Mouse (Mus musculus) liver, embryonic 15.5 days (tissue): ENCODE results near the gene Grk5. TPM values are rescaled to one million over a fixed set of nuclear protein-coding genes. Genes with fewer than 3 reads are reported as not detected.
"Not testable (repeated sequence)": the region's sequence is repeated elsewhere in the genome, so short reads cannot be mapped to it uniquely, and the experiment has no call there.

Experiments used
- ATAC-seq: fragments of 200-750 bp; cut with Nextera tagmentation; 2 replicates; pipeline ENCODE4 v1.8.0; 2017; ENCODE audit warnings: moderate number of reproducible peaks, mild to moderate bottlenecking, moderate library complexity; ENCODE audit not compliant: insufficient read depth
- H3K27ac ChIP-seq: fragments of 300-500 bp; sonication (generic); replicated peaks from 2 replicates; pipeline ENCODE4 v1.5.1; 2015; ENCODE audit warnings: mild to moderate bottlenecking, inconsistent platforms
- H3K27me3 ChIP-seq: fragments of 300-500 bp; sonication (generic); 2 replicates; pipeline ENCODE4 v1.6.1; 2015; ENCODE audit warnings: mild to moderate bottlenecking, inconsistent platforms
- H3K36me3 ChIP-seq: fragments of 300-500 bp; sonication (generic); replicated peaks from 2 replicates; pipeline ENCODE4 v1.6.1; 2015; ENCODE audit warnings: moderate library complexity, mild to moderate bottlenecking, inconsistent platforms
- H3K4me1 ChIP-seq: fragments of 300-500 bp; sonication (generic); replicated peaks from 2 replicates; pipeline ENCODE4 v1.6.1; 2015; ENCODE audit warnings: inconsistent platforms
- H3K4me2 ChIP-seq: fragments of 300-500 bp; sonication (generic); 2 replicates; pipeline ENCODE4 v1.6.1; 2015; ENCODE audit warnings: moderate library complexity, mild to moderate bottlenecking, inconsistent platforms
- H3K4me3 ChIP-seq: fragments of 300-500 bp; sonication (generic); replicated peaks from 2 replicates; pipeline ENCODE4 v1.5.1; 2015; ENCODE audit warnings: mild to moderate bottlenecking, inconsistent platforms
- H3K9ac ChIP-seq: fragments of 300-500 bp; sonication (generic); 2 replicates; pipeline ENCODE4 v1.6.1; 2015; ENCODE audit warnings: moderate library complexity, mild to moderate bottlenecking, inconsistent platforms
- H3K9me3 ChIP-seq: fragments of 300-500 bp; sonication (generic); replicated peaks from 2 replicates; pipeline ENCODE4 v1.6.1; 2016; ENCODE audit warnings: inconsistent platforms
- whole genome bisulfite sequencing: fragments of 180-500 bp; shearing (Covaris S2); methylation state at CpG from one replicate; pipeline ENCODE4 v1.1.7; 2015; ENCODE audit warnings: mixed read lengths; ENCODE audit not compliant: insufficient replicate concordance; 5-methylcytosine and 5-hydroxymethylcytosine counted together
- polyA plus RNA-seq: library from polyadenylated mRNA; unstranded; fragments of >200 nt; fragmentation: Nextera tagmentation; extraction: Ambion mirVana; gene quantifications from 2 replicates; pipeline ENCODE4 v1.2.1, GENCODE M21; 2015

Gene Grk5
- 0.41 and 0.47 TPM in 2 replicates for polyA plus RNA-seq

- Histone ChIP-seq H3K9me3 (no peaks in the 10 kb centered on the region), H3K9ac (peak within 1 kb of the TSS; percentile 98), H3K4me3 (peak within 1 kb of the TSS; percentile 97), H3K27ac (peak within 1 kb of the TSS; percentile 97), H3K4me2 (peak within 1 kb of the TSS; percentile 96), H3K27me3 (peaks cover 15% of the 10 kb centered on the region; the same call in 1 of the 2 replicates), H3K4me1 (peaks cover 50% of the 10 kb centered on the region), H3K36me3 (no peaks in the 10 kb centered on the region)
- peak; percentile 98 for ATAC-seq
- under 1% methylated on average over 55 of the region's 55 CpGs for WGBS
These were observed at the start of gene Grk5 for GRCm38 (mm10) chr19:60889714-60890315. Gene Grk5 (plus strand): TSS chr19:60889749.

GRCm38 (mm10) chr19:60843324-60843723, 46.2 kb upstream of the Grk5 start:
- H3K9me3 ChIP-seq, result no peaks in the 10 kb centered on the region
- H3K4me1 ChIP-seq, result peaks cover 27% of the 10 kb centered on the region
- H3K27ac ChIP-seq, result peak overlapping the region; percentile 66
- no peaks in the 10 kb centered on the region for H3K27me3 ChIP-seq
- H3K4me3 ChIP-seq, result no peak overlapping the region
- H3K4me2 ChIP-seq, result peak overlapping the region; percentile 38
- H3K36me3 ChIP-seq, result peaks cover 18% of the 10 kb centered on the region
- peak; percentile 88 for ATAC-seq
- peak overlapping the region; percentile 33 for H3K9ac ChIP-seq

GRCm38 (mm10) chr19:60845731-60846130, 43.8 kb upstream of the Grk5 start:
- no peak overlapping the region for H3K4me2 ChIP-seq
- no peak overlapping the region for H3K9ac ChIP-seq
- no peak overlapping the region for H3K4me3 ChIP-seq
- no peak overlapping the region for H3K27ac ChIP-seq
- H3K4me1 ChIP-seq, result peaks cover 27% of the 10 kb centered on the region
- H3K9me3 ChIP-seq, result no peaks in the 10 kb centered on the region
- ATAC-seq, result no peak
- no peaks in the 10 kb centered on the region for H3K27me3 ChIP-seq
- H3K36me3 ChIP-seq, result 0 out of 2 replicates have a peak, but pooled peaks cover 3% of the 10 kb centered on the region

- Histone ChIP-seq H3K4me1 (peaks cover 27% of the 10 kb centered on the region), H3K36me3 (peaks cover 28% of the 10 kb centered on the region), H3K27ac (peak within 1 kb of the TSS; percentile 75), H3K4me2 (peak within 1 kb of the TSS; percentile 85), H3K9ac (peak within 1 kb of the TSS; percentile 61), H3K9me3 (no peaks in the 10 kb centered on the region), H3K4me3 (peak within 1 kb of the TSS; percentile 62), H3K27me3 (no peaks in the 10 kb centered on the region)
- 4% methylated on average over 30 of the region's 30 CpGs for WGBS
- ATAC-seq, result peak; percentile 99
These were observed 28.5 kb upstream of the Grk5 start, which contains the start of gene Sfxn4 for GRCm38 (mm10) chr19:60860868-60861700. Gene Sfxn4 (minus strand): TSS chr19:60861479.

GRCm38 (mm10) chr19:60866169-60866568, 23.4 kb upstream of the Grk5 start:
- 89% methylated on average over 4 of the region's 4 CpGs for WGBS
- peaks cover 71% of the 10 kb centered on the region for H3K36me3 ChIP-seq

GRCm38 (mm10) chr19:60870489-60870888, 19.1 kb upstream of the Grk5 start:
- WGBS, result 46% methylated on average over 1 of the region's 1 CpGs

More at GRCm38 (mm10) chr19:60866169-60866568, 23.4 kb upstream of the Grk5 start:
- H3K9ac ChIP-seq, H3K27me3 ChIP-seq, H3K4me2 ChIP-seq, H3K4me3 ChIP-seq, H3K27ac ChIP-seq, H3K9me3 ChIP-seq, ATAC-seq: not testable (repeated sequence)
- H3K4me1 ChIP-seq, result peaks cover 34% of the 10 kb centered on the region

GRCm38 (mm10) chr19:60871366-60871765, 18.2 kb upstream of the Grk5 start:
- no peak for ATAC-seq
- H3K27ac ChIP-seq, result peak overlapping the region; percentile 93
- peaks cover 44% of the 10 kb centered on the region for H3K4me1 ChIP-seq
- no peaks in the 10 kb centered on the region for H3K9me3 ChIP-seq
- peaks cover 48% of the 10 kb centered on the region for H3K36me3 ChIP-seq
- H3K4me3 ChIP-seq, result peak overlapping the region; percentile 89
- WGBS, result 78% methylated on average over 5 of the region's 5 CpGs
- peak overlapping the region; percentile 91 for H3K9ac ChIP-seq
- H3K27me3 ChIP-seq, result no peaks in the 10 kb centered on the region
- peak overlapping the region; percentile 74 for H3K4me2 ChIP-seq

More at GRCm38 (mm10) chr19:60870489-60870888, 19.1 kb upstream of the Grk5 start:
- Histone ChIP-seq H3K4me1 (peaks cover 44% of the 10 kb centered on the region), H3K36me3 (peaks cover 54% of the 10 kb centered on the region), H3K27ac (peak overlapping the region; percentile 93; the same call in 1 of the 2 replicates), H3K9me3 (no peaks in the 10 kb centered on the region), H3K4me2 (peak overlapping the region; percentile 74), H3K4me3 (no peak overlapping the region), H3K9ac (no peak overlapping the region), H3K27me3 (no peaks in the 10 kb centered on the region)
- ATAC-seq, result no peak

GRCm38 (mm10) chr19:60872272-60872671, 17.3 kb upstream of the Grk5 start:
- Histone ChIP-seq H3K27me3 (no peaks in the 10 kb centered on the region), H3K9me3 (no peaks in the 10 kb centered on the region), H3K27ac (peak overlapping the region; percentile 93), H3K4me3 (peak overlapping the region; percentile 89), H3K36me3 (peaks cover 39% of the 10 kb centered on the region), H3K4me1 (peaks cover 44% of the 10 kb centered on the region), H3K4me2 (peak overlapping the region; percentile 74), H3K9ac (peak overlapping the region; percentile 91)
- WGBS, result 10% methylated on average over 1 of the region's 1 CpGs
- peak; percentile 72 for ATAC-seq

DNA sequence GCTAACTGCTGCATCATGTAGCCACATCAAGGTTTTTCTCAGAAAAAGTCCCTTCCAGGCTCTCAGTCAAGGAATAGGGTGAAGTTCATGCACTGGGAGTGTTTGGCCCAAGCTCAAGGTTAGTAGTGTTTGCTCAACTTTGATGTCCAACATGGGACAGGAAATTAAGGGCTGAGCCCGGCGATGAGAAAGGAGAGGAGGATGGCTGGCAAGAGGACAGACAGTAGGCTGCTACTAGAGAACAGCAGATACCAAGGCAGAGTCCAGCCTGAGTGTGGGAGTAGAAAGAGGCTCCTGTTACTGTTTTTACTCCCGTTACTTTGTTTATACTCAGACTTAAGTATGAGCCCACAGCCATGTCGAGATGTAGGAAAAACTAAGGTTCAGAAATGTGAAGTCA, 16.0 kb upstream of the Grk5 start:
- 0% methylated on average over 4 of the region's 4 CpGs for WGBS

DNA sequence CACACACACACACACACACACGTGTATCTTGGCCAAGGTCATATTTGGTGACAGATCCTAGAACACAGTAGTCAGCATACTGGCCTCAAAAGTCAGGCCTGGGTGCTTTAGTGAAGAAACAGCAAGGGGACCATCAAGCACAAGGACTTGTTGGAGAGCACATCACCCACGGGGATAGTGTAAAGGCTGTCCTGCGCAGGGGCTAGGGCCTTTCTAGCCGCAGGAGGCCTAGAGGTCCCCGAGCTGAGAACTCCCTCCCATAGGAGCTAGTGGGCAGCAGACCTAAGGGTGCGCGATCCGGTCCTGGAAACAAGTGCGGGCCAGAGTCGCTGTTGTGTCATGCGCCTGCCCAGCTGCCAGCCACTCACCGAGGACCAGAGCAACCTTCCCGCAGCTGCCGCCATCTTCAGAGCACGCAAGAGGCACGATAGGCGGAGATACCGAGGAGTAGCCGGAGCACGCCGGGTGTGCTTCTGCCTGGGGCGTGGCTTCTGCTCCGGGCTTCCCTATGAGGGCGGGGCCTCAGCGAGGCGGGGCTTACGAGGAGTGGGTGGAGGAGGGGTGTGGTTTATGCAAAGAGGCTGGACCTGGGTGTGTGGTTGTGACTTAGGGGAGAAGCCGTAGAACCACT, 15.4 kb upstream of the Grk5 start, which contains the start of gene Prdx3:
Prdx3 (minus strand) TSS at position 493 of the 631 bp plus-strand sequence.
- Histone ChIP-seq H3K4me1 (peaks cover 44% of the 10 kb centered on the region), H3K4me2 (peak within 1 kb of the TSS; percentile 74), H3K9ac (peak within 1 kb of the TSS; percentile 91), H3K9me3 (no peaks in the 10 kb centered on the region), H3K4me3 (peak within 1 kb of the TSS; percentile 89), H3K27ac (peak within 1 kb of the TSS; percentile 93), H3K27me3 (no peaks in the 10 kb centered on the region), H3K36me3 (peaks cover 21% of the 10 kb centered on the region)
- ATAC-seq, result peak; percentile 89
- under 1% methylated on average over 28 of the region's 28 CpGs for WGBS

More for the DNA sequence above, 16.0 kb upstream of the Grk5 start:
- H3K4me1 ChIP-seq, result peaks cover 44% of the 10 kb centered on the region
- H3K4me2 ChIP-seq, result peak overlapping the region; percentile 74
- peak overlapping the region; percentile 93 for H3K27ac ChIP-seq
- ATAC-seq, result no peak
- H3K36me3 ChIP-seq, result peaks cover 28% of the 10 kb centered on the region
- peak overlapping the region; percentile 91 for H3K9ac ChIP-seq
- peak overlapping the region; percentile 89 for H3K4me3 ChIP-seq
- H3K9me3 ChIP-seq, result no peaks in the 10 kb centered on the region
- H3K27me3 ChIP-seq, result no peaks in the 10 kb centered on the region

DNA sequence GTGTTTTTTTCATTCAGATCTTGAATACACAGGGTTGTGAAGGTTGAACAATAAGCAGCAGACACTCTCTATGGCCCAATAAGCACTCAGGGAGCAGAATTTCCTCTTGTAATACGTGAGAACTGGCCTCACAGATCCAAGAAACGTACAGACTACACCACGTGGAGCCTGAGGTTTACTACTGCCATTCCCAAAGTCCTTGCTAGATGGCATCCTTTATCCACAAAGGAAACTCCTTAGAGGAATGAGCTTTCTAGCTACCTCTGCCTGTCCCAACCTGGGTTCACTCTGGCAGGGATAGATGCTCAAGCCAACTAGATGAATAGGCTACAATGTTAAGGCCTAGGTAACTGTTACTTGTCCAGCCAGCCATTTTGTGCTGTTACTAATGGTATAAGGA, 6.4 kb upstream of the Grk5 start:
- H3K4me3 ChIP-seq, result no peak overlapping the region
- peaks cover 4% of the 10 kb centered on the region; the same call in 1 of the 2 replicates for H3K27me3 ChIP-seq
- H3K4me2 ChIP-seq, result no peak overlapping the region
- H3K36me3 ChIP-seq, result no peaks in the 10 kb centered on the region
- no peak for ATAC-seq
- no peaks in the 10 kb centered on the region for H3K9me3 ChIP-seq
- no peak overlapping the region for H3K9ac ChIP-seq
- 37% methylated on average over 3 of the region's 3 CpGs for WGBS
- no peak overlapping the region for H3K27ac ChIP-seq
- H3K4me1 ChIP-seq, result peaks cover 22% of the 10 kb centered on the region
